In genomic region chr19:34250621-34251020, GRCm38 (mm10) we compare ENCODE assay signal across 23 mouse cellular contexts.
"Had no signal": no experiment of that assay in that cellular context is flagged by ENCODE, and none has a peak within 500 bp of the region (broad histone marks: within the 10 kb centered on the region; RNA-seq: fewer than 3 reads in every experiment).

No protein-coding gene starts in this region.

- H3K36me3 ChIP-seq: limb, embryonic 12.5 days; limb, embryonic 15.5 days; liver, embryonic 12.5 days; liver, embryonic 15.5 days; midbrain, embryonic 10.5 days; neural tube, embryonic 13.5 days; stomach, embryonic 15.5 days had no signal

- ATAC-seq: liver, embryonic 12.5 days had no signal

- H3K27ac ChIP-seq: limb, embryonic 12.5 days; limb, embryonic 15.5 days; liver, embryonic 12.5 days; liver, embryonic 15.5 days; lung, embryonic 15.5 days; midbrain, embryonic 10.5 days; neural tube, embryonic 13.5 days had no signal

- H3K4me2 ChIP-seq: limb, embryonic 12.5 days; limb, embryonic 15.5 days; liver, embryonic 12.5 days; liver, embryonic 15.5 days; lung, embryonic 15.5 days; neural tube, embryonic 13.5 days had no signal

- H3K4me1 ChIP-seq: liver, embryonic 15.5 days; midbrain, embryonic 10.5 days; neural tube, embryonic 13.5 days; stomach, embryonic 15.5 days had no signal

- H3K9me3 ChIP-seq: limb, embryonic 12.5 days; limb, embryonic 15.5 days; liver, embryonic 12.5 days; liver, embryonic 15.5 days; lung, embryonic 15.5 days; megakaryocyte, embryonic 14.5 days; midbrain, embryonic 10.5 days; neural tube, embryonic 13.5 days; stomach, embryonic 15.5 days had no signal

- H3K9ac ChIP-seq: limb, embryonic 12.5 days; limb, embryonic 15.5 days; liver, embryonic 12.5 days; liver, embryonic 15.5 days; lung, embryonic 15.5 days; neural tube, embryonic 13.5 days; stomach, embryonic 15.5 days had no signal

- H3K4me3 ChIP-seq: limb, embryonic 12.5 days; limb, embryonic 15.5 days; liver, embryonic 12.5 days; liver, embryonic 15.5 days; lung, embryonic 15.5 days; megakaryocyte, embryonic 14.5 days; midbrain, embryonic 10.5 days; neural tube, embryonic 13.5 days had no signal

- H3K27me3 ChIP-seq: limb, embryonic 12.5 days; limb, embryonic 15.5 days; liver, embryonic 12.5 days; liver, embryonic 15.5 days; lung, embryonic 15.5 days; neural tube, embryonic 13.5 days; stomach, embryonic 15.5 days had no signal

- DNase-seq: kidney, adult 9 months; kidney, postnatal 14 days; kidney, postnatal 4 days; left cerebral cortex, postnatal 4 days; lung, adult 18-20 months; lung, postnatal 10 days; lung, postnatal 36 days; midbrain, embryonic 14.5 days; retina, postnatal 1 day; right cerebral cortex, postnatal 25 days; spleen, adult 18-20 months; thymus, adult 2 months; thymus, postnatal 14 days; thymus, postnatal 4 days had no signal
